Mouse (Mus musculus): ENCODE data around the gene Trpm3. TPM values are rescaled to one million over a fixed set of nuclear protein-coding genes. Genes with fewer than 3 reads are reported as not detected.
A peak's percentile ranks its signal among the peaks of the same experiment; 100 is the strongest.

The Trpm3 gene
- polyA plus RNA-seq, 1 experiment = 0.05 TPM

- Histone ChIP-seq H3K79me2 (ENCODE audit: control insufficient read depth, insufficient read depth) (no peaks in the 10 kb centered on the region), H3K79me3 (ENCODE audit: low read depth) (no peaks in the 10 kb centered on the region)
These were observed 771.8 kb downstream of the Trpm3 start for GRCm38 (mm10) chr19:22910686-22911085.

DNA sequence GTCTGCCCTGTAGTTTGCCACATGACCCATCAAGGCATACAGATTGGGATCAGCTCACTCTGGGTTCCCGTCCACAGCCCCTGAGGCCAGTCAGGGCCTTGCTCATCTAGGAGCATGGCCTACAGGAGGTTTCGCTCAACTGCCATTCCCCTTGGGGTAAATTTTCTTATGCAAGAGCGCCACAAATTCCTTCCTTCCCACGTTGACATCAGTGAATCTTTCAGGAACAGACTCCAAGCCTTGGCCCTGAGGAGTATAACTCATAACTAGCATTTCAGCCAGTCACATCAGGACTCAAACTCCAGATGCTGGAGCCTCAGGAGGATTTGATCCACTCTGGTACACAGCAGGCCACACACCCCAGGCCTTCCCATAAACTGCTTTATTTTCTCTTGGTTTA lies 774.1 kb downstream of the Trpm3 start:
- H3K79me2 ChIP-seq (ENCODE audit: control insufficient read depth, insufficient read depth) = no peaks in the 10 kb centered on the region
- TF ChIP-seq FOSL1 (IDR thresholded peaks at IDR 0.05; ENCODE audit: insufficient read depth, low read length, poor library complexity, severe bottlenecking) = no peak
- no peak for TF ChIP-seq MYOD1 (IDR thresholded peaks at IDR 0.05; ENCODE audit: control insufficient read depth, insufficient read length, low read depth)
- TF ChIP-seq CTCF (IDR thresholded peaks at IDR 0.05; ENCODE audit: control insufficient read depth, insufficient read depth, insufficient read length) = no peak
- TF ChIP-seq CEBPB (IDR thresholded peaks at IDR 0.05; ENCODE audit: low read depth) = no peak
- TF ChIP-seq USF1 (IDR thresholded peaks at IDR 0.05; ENCODE audit: low read depth) = no peak
- TF ChIP-seq MAX (IDR thresholded peaks at IDR 0.05) = no peak
- no peak for TF ChIP-seq MYOG (IDR thresholded peaks at IDR 0.05; ENCODE audit: control insufficient read depth, extremely low read depth, insufficient read length)
- H3ac ChIP-seq (ENCODE audit: control insufficient read depth, insufficient read length, low read depth) = no peak overlapping the region
- no peaks in the 10 kb centered on the region for H3K27me3 ChIP-seq (ENCODE audit: control insufficient read depth, insufficient read depth, insufficient read length)
- no peaks in the 10 kb centered on the region for H3K36me3 ChIP-seq (ENCODE audit: control insufficient read depth, insufficient read depth)
- H3K79me3 ChIP-seq (ENCODE audit: low read depth) = no peaks in the 10 kb centered on the region
- no peak overlapping the region for H3K4me3 ChIP-seq (ENCODE audit: insufficient read depth, poor library complexity, severe bottlenecking)

More at GRCm38 (mm10) chr19:22910686-22911085, 771.8 kb downstream of the Trpm3 start:
- no peak overlapping the region for H3ac ChIP-seq (ENCODE audit: control insufficient read depth, insufficient read length, low read depth)
- no peaks in the 10 kb centered on the region for H3K36me3 ChIP-seq (ENCODE audit: control insufficient read depth, insufficient read depth)
- TF ChIP-seq MAX (IDR thresholded peaks at IDR 0.05) (no peak), FOSL1 (IDR thresholded peaks at IDR 0.05; ENCODE audit: insufficient read depth, low read length, poor library complexity, severe bottlenecking) (no peak), MYOG (IDR thresholded peaks at IDR 0.05; ENCODE audit: control insufficient read depth, extremely low read depth, insufficient read length) (no peak), USF1 (IDR thresholded peaks at IDR 0.05; ENCODE audit: low read depth) (no peak), CTCF (IDR thresholded peaks at IDR 0.05; ENCODE audit: control insufficient read depth, insufficient read depth, insufficient read length) (no peak), CEBPB (IDR thresholded peaks at IDR 0.05; ENCODE audit: low read depth) (no peak), MYOD1 (IDR thresholded peaks at IDR 0.05; ENCODE audit: control insufficient read depth, insufficient read length, low read depth) (no peak)
- no peaks in the 10 kb centered on the region for H3K27me3 ChIP-seq (ENCODE audit: control insufficient read depth, insufficient read depth, insufficient read length)
- H3K4me3 ChIP-seq (ENCODE audit: insufficient read depth, poor library complexity, severe bottlenecking) = no peak overlapping the region

- TF ChIP-seq MYOG (IDR thresholded peaks at IDR 0.05; ENCODE audit: control insufficient read depth, extremely low read depth, insufficient read length) (no peak), MYOD1 (IDR thresholded peaks at IDR 0.05; ENCODE audit: control insufficient read depth, insufficient read length, low read depth) (no peak), USF1 (IDR thresholded peaks at IDR 0.05; ENCODE audit: low read depth) (no peak), CTCF (IDR thresholded peaks at IDR 0.05; ENCODE audit: control insufficient read depth, insufficient read depth, insufficient read length) (peak; percentile 63)
- H3K36me3 ChIP-seq (ENCODE audit: control insufficient read depth, insufficient read depth) = no peaks in the 10 kb centered on the region
- H3ac ChIP-seq (ENCODE audit: control insufficient read depth, insufficient read length, low read depth) = peak overlapping the region; percentile 25
- H3K79me3 ChIP-seq (ENCODE audit: low read depth) = no peaks in the 10 kb centered on the region
- H3K79me2 ChIP-seq (ENCODE audit: control insufficient read depth, insufficient read depth) = no peaks in the 10 kb centered on the region
- H3K27me3 ChIP-seq (ENCODE audit: control insufficient read depth, insufficient read depth, insufficient read length) = no peaks in the 10 kb centered on the region
- H3K4me3 ChIP-seq (ENCODE audit: insufficient read depth, poor library complexity, severe bottlenecking) = no peak overlapping the region
These were observed 777.2 kb downstream of the Trpm3 start for GRCm38 (mm10) chr19:22915868-22916642.

GRCm38 (mm10) chr19:22916643-22917344 lies 777.9 kb downstream of the Trpm3 start:
- Histone ChIP-seq H3K36me3 (ENCODE audit: control insufficient read depth, insufficient read depth) (no peaks in the 10 kb centered on the region), H3ac (ENCODE audit: control insufficient read depth, insufficient read length, low read depth) (peak overlapping the region; percentile 25), H3K4me3 (ENCODE audit: insufficient read depth, poor library complexity, severe bottlenecking) (no peak overlapping the region), H3K79me3 (ENCODE audit: low read depth) (no peaks in the 10 kb centered on the region), H3K27me3 (ENCODE audit: control insufficient read depth, insufficient read depth, insufficient read length) (no peaks in the 10 kb centered on the region), H3K79me2 (ENCODE audit: control insufficient read depth, insufficient read depth) (no peaks in the 10 kb centered on the region)
- TF ChIP-seq MAX (IDR thresholded peaks at IDR 0.05) (peak; percentile 97), CEBPB (IDR thresholded peaks at IDR 0.05; ENCODE audit: low read depth) (no peak)

DNA sequence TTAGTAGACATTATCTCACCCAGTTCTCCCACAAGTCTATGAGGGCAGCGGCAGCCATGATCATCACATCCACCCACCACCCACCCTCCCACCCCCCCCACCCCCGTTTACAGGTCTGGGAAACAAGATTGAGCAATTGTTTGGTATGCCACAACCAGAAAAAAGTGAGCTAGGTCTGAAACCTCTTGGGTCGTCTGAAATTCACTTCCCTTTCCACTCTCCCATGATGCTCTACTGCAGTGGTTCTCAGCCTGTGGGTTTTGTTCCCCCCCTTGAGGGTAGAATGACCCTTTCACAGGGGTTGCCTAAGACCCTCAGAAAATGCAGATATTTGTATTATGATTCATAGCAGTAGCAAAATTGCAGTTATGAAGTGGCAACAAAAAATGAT lies 778.5 kb downstream of the Trpm3 start:
- H3K4me3 ChIP-seq (ENCODE audit: insufficient read depth, poor library complexity, severe bottlenecking) = no peak overlapping the region
- no peaks in the 10 kb centered on the region for H3K79me3 ChIP-seq (ENCODE audit: low read depth)
- no peak overlapping the region for H3ac ChIP-seq (ENCODE audit: control insufficient read depth, insufficient read length, low read depth)
- no peaks in the 10 kb centered on the region for H3K27me3 ChIP-seq (ENCODE audit: control insufficient read depth, insufficient read depth, insufficient read length)
- peak; percentile 46 for TF ChIP-seq CEBPB (IDR thresholded peaks at IDR 0.05; ENCODE audit: low read depth)
- TF ChIP-seq FOSL1 (IDR thresholded peaks at IDR 0.05; ENCODE audit: insufficient read depth, low read length, poor library complexity, severe bottlenecking) = no peak
- H3K36me3 ChIP-seq (ENCODE audit: control insufficient read depth, insufficient read depth) = no peaks in the 10 kb centered on the region
- H3K79me2 ChIP-seq (ENCODE audit: control insufficient read depth, insufficient read depth) = no peaks in the 10 kb centered on the region

GRCm38 (mm10) chr19:22920949-22921348 lies 782.1 kb downstream of the Trpm3 start:
- no peaks in the 10 kb centered on the region for H3K27me3 ChIP-seq (ENCODE audit: control insufficient read depth, insufficient read depth, insufficient read length)
- H3K4me3 ChIP-seq (ENCODE audit: insufficient read depth, poor library complexity, severe bottlenecking) = no peak overlapping the region
- no peak overlapping the region for H3ac ChIP-seq (ENCODE audit: control insufficient read depth, insufficient read length, low read depth)
- no peaks in the 10 kb centered on the region for H3K36me3 ChIP-seq (ENCODE audit: control insufficient read depth, insufficient read depth)
- no peaks in the 10 kb centered on the region for H3K79me3 ChIP-seq (ENCODE audit: low read depth)
- TF ChIP-seq MAX (IDR thresholded peaks at IDR 0.05) = no peak
- TF ChIP-seq CEBPB (IDR thresholded peaks at IDR 0.05; ENCODE audit: low read depth) = no peak
- no peak for TF ChIP-seq FOSL1 (IDR thresholded peaks at IDR 0.05; ENCODE audit: insufficient read depth, low read length, poor library complexity, severe bottlenecking)
- no peak for TF ChIP-seq MYOG (IDR thresholded peaks at IDR 0.05; ENCODE audit: control insufficient read depth, extremely low read depth, insufficient read length)
- no peak for TF ChIP-seq MYOD1 (IDR thresholded peaks at IDR 0.05; ENCODE audit: control insufficient read depth, insufficient read length, low read depth)
- no peak for TF ChIP-seq USF1 (IDR thresholded peaks at IDR 0.05; ENCODE audit: low read depth)
- no peak for TF ChIP-seq CTCF (IDR thresholded peaks at IDR 0.05; ENCODE audit: control insufficient read depth, insufficient read depth, insufficient read length)
- no peaks in the 10 kb centered on the region for H3K79me2 ChIP-seq (ENCODE audit: control insufficient read depth, insufficient read depth)
